Mouse (Mus musculus) intestine, embryonic 16.5 days (tissue): Measurements from ENCODE around the gene Lrrc27. TPM values are rescaled to one million over a fixed set of nuclear protein-coding genes. Genes with fewer than 3 reads are reported as not detected.

Experiments
- ATAC-seq: fragments of 200-750 bp; cut with Nextera tagmentation; 2 replicates; pipeline ENCODE4 v1.8.0; 2017; ENCODE audit warnings: moderate TSS enrichment, moderate library complexity
- H3K27ac ChIP-seq: fragments of 300-500 bp; sonication (generic); 2 replicates; pipeline ENCODE4 v1.5.1; 2014; ENCODE audit warnings: mild to moderate bottlenecking, low read length
- H3K27me3 ChIP-seq: fragments of 300-500 bp; sonication (generic); replicated peaks from 2 replicates; pipeline ENCODE4 v1.6.1; 2014; ENCODE audit warnings: low read length, control low read depth, mixed read lengths; ENCODE audit not compliant: control insufficient read depth, insufficient read depth
- H3K36me3 ChIP-seq: fragments of 300-500 bp; sonication (generic); 2 replicates; pipeline ENCODE4 v1.6.1; 2014; ENCODE audit warnings: low read length, control low read depth; ENCODE audit not compliant: control insufficient read depth, insufficient read depth
- H3K4me1 ChIP-seq: fragments of 300-500 bp; sonication (generic); 2 replicates; pipeline ENCODE4 v1.6.1; 2014; ENCODE audit warnings: low read length, control low read depth, mixed read lengths; ENCODE audit not compliant: control insufficient read depth, insufficient read depth
- H3K4me2 ChIP-seq: fragments of 300-500 bp; sonication (generic); 2 replicates; pipeline ENCODE4 v1.6.1; 2014; ENCODE audit warnings: low read depth, low read length, control low read depth
- H3K4me3 ChIP-seq: fragments of 300-500 bp; sonication (generic); 2 replicates; pipeline ENCODE4 v1.5.1; 2014; ENCODE audit warnings: mild to moderate bottlenecking, low read length
- H3K9ac ChIP-seq: fragments of 300-500 bp; sonication (generic); 2 replicates; pipeline ENCODE4 v1.6.1; 2014; ENCODE audit warnings: low read depth, low read length
- H3K9me3 ChIP-seq: fragments of 300-500 bp; sonication (generic); 2 replicates; pipeline ENCODE4 v1.6.1; 2016; ENCODE audit warnings: low read length, control low read depth; ENCODE audit not compliant: control insufficient read depth
- WGBS: fragments of 180-500 bp; shearing (Covaris S2); extraction: QIAGEN DNeasy Blood & Tissue Kit; methylation state at CpG from one replicate; pipeline ENCODE4 v1.1.7; 2014; 5-methylcytosine and 5-hydroxymethylcytosine counted together
- polyA plus RNA-seq: library from polyadenylated mRNA; unstranded; fragments of >200 nt; fragmentation: Nextera tagmentation; extraction: Ambion mirVana; gene quantifications from 2 replicates; pipeline ENCODE4 v1.2.1, GENCODE M21; 2015

Lrrc27 gene
- polyA plus RNA-seq, 1 experiment from 2014 or later, result 4.4 TPM

DNA sequence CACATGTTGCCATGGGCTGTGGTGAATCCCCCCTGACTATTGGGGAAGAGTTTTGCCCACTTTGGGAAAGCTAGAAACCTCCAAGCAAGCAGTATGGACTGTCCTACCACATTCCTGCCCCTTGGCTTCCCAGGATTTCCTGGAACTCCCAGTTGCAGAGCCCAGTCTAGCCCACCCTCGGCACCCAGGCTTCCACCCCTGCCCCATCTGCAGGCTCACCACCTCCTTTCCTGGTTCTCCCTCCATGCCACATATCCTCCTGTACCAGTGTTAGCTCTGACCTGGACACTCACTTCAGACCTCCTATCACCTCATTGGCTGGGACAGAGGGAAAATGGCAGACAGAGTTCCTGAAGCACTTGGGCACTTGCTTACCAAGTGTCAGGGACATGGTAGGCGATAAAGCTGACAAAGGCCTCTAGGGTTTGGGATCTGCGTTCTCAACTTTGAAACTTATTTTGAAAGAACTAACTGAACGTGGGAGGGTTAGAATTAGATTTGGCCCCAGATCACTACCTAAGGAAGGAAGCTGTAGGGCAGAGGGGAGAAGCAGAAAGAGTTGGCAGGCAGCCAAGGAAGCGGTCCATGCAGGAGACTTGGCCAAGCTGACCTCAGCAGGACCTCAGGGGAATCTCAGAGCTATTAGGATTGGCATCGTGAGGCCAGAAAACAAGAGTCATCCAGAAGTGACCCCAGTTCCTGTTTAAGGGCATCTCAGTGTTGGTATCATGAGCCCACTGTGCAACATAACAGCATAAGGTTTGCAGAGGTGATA, 6.0 kb downstream of the Lrrc27 start:
- Histone ChIP-seq H3K36me3 (no peaks in the 10 kb centered on the region), H3K27ac (peak overlapping the region; percentile 37; the same call in 1 of the 2 replicates)
- 58% methylated on average over 6 of the region's 6 CpGs for WGBS

DNA sequence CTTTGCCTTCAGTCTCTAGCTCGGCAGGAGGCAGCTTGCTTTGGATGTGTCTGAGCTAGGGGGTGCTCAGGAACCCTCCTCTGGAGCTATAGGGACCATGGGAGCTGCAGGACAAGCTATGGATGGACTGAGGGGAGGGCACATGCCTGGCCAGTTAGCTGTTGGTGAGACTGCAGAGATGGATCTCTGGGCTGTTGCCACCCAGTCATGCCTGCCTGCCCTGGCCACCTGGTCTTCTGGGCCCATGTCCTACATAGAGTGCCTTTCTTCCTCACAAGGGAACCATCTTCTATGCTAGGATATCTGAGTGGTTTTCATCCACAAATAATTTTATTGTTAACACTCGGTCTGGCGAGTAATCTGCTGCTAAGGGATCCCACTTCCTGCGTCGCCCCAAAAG, 6.7 kb downstream of the Lrrc27 start:
- no peak overlapping the region for H3K4me3 ChIP-seq
- H3K27ac ChIP-seq, result peak overlapping the region; percentile 37; the same call in 1 of the 2 replicates
- H3K36me3 ChIP-seq, result no peaks in the 10 kb centered on the region
- 74% methylated on average over 5 of the region's 5 CpGs for WGBS
- ATAC-seq, result no peak
- no peak overlapping the region for H3K4me2 ChIP-seq
- no peaks in the 10 kb centered on the region for H3K9me3 ChIP-seq
- no peak overlapping the region for H3K9ac ChIP-seq
- no peaks in the 10 kb centered on the region for H3K27me3 ChIP-seq
- H3K4me1 ChIP-seq, result peaks cover 10% of the 10 kb centered on the region; the same call in 1 of the 2 replicates

More for the DNA sequence above, 6.0 kb downstream of the Lrrc27 start:
- Histone ChIP-seq H3K9ac (no peak overlapping the region), H3K4me3 (no peak overlapping the region), H3K4me1 (peaks cover 10% of the 10 kb centered on the region; the same call in 1 of the 2 replicates), H3K4me2 (no peak overlapping the region), H3K27me3 (no peaks in the 10 kb centered on the region), H3K9me3 (no peaks in the 10 kb centered on the region)
- no peak for ATAC-seq

DNA sequence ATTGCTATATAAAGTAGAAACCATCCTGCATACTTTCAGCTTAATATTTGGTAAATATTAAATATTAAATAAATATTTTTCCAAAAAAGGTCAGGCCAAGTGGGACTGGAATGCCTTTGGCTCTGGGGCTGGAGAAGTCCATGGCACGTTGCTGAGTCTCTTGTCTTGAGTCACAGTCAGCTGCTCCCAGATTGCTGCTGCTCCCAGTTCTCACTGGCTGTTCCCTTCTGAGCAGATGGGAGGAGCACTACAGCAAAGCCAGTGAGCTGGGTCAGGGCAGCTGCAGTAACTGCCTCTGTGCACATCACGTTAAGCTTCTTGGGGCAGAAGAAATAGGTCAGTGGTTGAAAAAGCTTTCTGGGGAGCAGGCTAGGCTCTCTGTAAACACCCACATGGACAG, 7.5 kb downstream of the Lrrc27 start:
- H3K27ac ChIP-seq, result no peak overlapping the region
- H3K27me3 ChIP-seq, result no peaks in the 10 kb centered on the region
- no peaks in the 10 kb centered on the region for H3K9me3 ChIP-seq
- H3K4me3 ChIP-seq, result no peak overlapping the region
- peaks cover 13% of the 10 kb centered on the region; the same call in 1 of the 2 replicates for H3K4me1 ChIP-seq
- peak; percentile 75 for ATAC-seq
- no peaks in the 10 kb centered on the region for H3K36me3 ChIP-seq
- no peak overlapping the region for H3K4me2 ChIP-seq
- no peak overlapping the region for H3K9ac ChIP-seq
- 29% methylated on average over 2 of the region's 2 CpGs for WGBS

DNA sequence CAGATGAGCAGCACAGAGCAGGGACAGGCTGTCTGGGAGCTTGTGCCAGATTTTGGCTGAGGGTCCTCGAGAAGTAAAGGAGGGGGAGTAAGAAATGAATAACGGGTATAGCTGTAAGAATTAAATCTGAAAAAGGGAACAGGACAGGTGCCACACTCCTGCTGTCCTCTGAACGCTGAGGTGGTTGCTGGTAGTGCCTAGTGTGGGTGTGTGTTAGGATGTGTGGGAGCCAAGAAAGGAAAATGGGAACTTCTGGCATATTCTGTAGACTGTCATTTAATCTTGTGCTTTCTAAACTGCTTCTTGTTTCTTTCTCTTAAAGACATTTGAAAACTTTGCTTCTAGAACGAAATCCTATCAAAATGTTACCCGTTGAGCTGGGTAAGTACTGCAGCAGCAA, 8.3 kb downstream of the Lrrc27 start:
- H3K4me3 ChIP-seq, result no peak overlapping the region
- no peak overlapping the region for H3K27ac ChIP-seq
- H3K4me1 ChIP-seq, result peaks cover 15% of the 10 kb centered on the region; the same call in 1 of the 2 replicates
- H3K27me3 ChIP-seq, result no peaks in the 10 kb centered on the region
- no peaks in the 10 kb centered on the region for H3K36me3 ChIP-seq
- H3K9ac ChIP-seq, result no peak overlapping the region
- ATAC-seq, result no peak
- H3K9me3 ChIP-seq, result no peaks in the 10 kb centered on the region
- H3K4me2 ChIP-seq, result no peak overlapping the region
- WGBS, result 77% methylated on average over 5 of the region's 5 CpGs

DNA sequence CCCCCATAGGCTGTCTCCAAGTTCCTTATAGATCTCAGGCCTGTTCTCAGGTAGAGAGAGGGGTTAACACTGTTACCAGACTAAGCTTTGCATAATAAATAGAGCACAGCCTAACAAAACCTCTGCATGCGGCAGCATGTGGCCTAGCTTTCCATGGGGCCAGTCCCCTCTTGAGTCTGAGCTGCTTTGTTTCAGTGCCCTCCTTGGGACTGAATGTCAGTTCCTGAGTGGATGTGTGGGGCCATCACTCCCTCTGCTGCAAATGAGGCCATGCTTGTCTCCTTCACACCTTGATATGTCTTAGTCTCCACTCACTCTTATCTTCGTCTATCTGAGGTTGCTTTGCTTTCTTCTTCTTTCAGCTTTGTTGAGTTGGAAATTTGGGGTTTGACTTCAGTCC, 9.1 kb downstream of the Lrrc27 start:
- no peaks in the 10 kb centered on the region for H3K36me3 ChIP-seq
- 85% methylated on average over 2 of the region's 2 CpGs for WGBS
- no peak overlapping the region for H3K27ac ChIP-seq
- no peak overlapping the region for H3K9ac ChIP-seq
- peaks cover 15% of the 10 kb centered on the region; the same call in 1 of the 2 replicates for H3K4me1 ChIP-seq
- no peak overlapping the region for H3K4me3 ChIP-seq
- H3K27me3 ChIP-seq, result no peaks in the 10 kb centered on the region
- no peak overlapping the region for H3K4me2 ChIP-seq
- no peak for ATAC-seq
- no peaks in the 10 kb centered on the region for H3K9me3 ChIP-seq

GRCm38 (mm10) chr7:139222341-139222740, 9.6 kb downstream of the Lrrc27 start:
- ATAC-seq, result no peak
- Histone ChIP-seq H3K9me3 (no peaks in the 10 kb centered on the region), H3K27ac (no peak overlapping the region), H3K4me1 (peaks cover 15% of the 10 kb centered on the region; the same call in 1 of the 2 replicates), H3K36me3 (no peaks in the 10 kb centered on the region), H3K4me2 (no peak overlapping the region), H3K9ac (no peak overlapping the region), H3K4me3 (no peak overlapping the region), H3K27me3 (no peaks in the 10 kb centered on the region)
- WGBS, result 83% methylated on average over 4 of the region's 4 CpGs

GRCm38 (mm10) chr7:139224070-139224469, 11.3 kb downstream of the Lrrc27 start:
- Histone ChIP-seq H3K27me3 (no peaks in the 10 kb centered on the region), H3K4me2 (no peak overlapping the region), H3K36me3 (no peaks in the 10 kb centered on the region), H3K9ac (0 out of 2 replicates have a peak overlapping the region, but pooled peaks have one; percentile 5), H3K27ac (no peak overlapping the region), H3K9me3 (no peaks in the 10 kb centered on the region), H3K4me3 (no peak overlapping the region), H3K4me1 (peaks cover 13% of the 10 kb centered on the region; the same call in 1 of the 2 replicates)
- 84% methylated on average over 1 of the region's 1 CpGs for WGBS
- ATAC-seq, result no peak

GRCm38 (mm10) chr7:139224725-139225124, 11.9 kb downstream of the Lrrc27 start:
- Histone ChIP-seq H3K9me3 (no peaks in the 10 kb centered on the region), H3K9ac (no peak overlapping the region), H3K27me3 (no peaks in the 10 kb centered on the region), H3K27ac (no peak overlapping the region), H3K36me3 (no peaks in the 10 kb centered on the region), H3K4me3 (no peak overlapping the region), H3K4me2 (no peak overlapping the region), H3K4me1 (peaks cover 8% of the 10 kb centered on the region; the same call in 1 of the 2 replicates)
- 61% methylated on average over 8 of the region's 8 CpGs for WGBS
- ATAC-seq, result no peak

DNA sequence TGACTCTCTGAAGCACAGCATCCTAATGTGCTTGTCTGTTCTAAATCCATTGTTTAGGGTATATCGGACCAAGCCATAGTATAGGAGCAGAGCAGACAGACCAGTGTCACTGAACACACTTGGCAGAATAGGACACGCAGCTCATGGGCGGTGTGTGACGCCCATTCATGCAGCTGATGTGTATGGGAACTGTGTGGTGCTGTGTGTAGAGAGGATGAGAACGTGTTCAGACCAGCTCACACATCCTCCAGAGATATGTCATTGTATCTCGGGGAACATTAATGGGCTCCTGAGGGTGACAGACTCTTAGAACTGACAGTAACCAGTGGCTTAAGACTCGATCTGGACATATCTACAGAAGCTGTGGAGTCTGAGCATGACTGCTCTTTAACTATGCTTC, 13.6 kb downstream of the Lrrc27 start:
- Histone ChIP-seq H3K9ac (no peak overlapping the region), H3K4me3 (no peak overlapping the region), H3K4me2 (no peak overlapping the region), H3K27me3 (no peaks in the 10 kb centered on the region), H3K36me3 (no peaks in the 10 kb centered on the region), H3K27ac (no peak overlapping the region), H3K4me1 (0 out of 2 replicates have a peak, but pooled peaks cover 5% of the 10 kb centered on the region), H3K9me3 (no peaks in the 10 kb centered on the region)
- no peak for ATAC-seq
- WGBS, result 84% methylated on average over 7 of the region's 7 CpGs
